Mouse (Mus musculus): ENCODE results near the gene Mast3.

- TF ChIP-seq CTCF (IDR thresholded peaks at IDR 0.05; ENCODE audit: borderline replicate concordance, extremely low read depth, insufficient read depth, insufficient read length) (no peak), POLR2A (IDR thresholded peaks at IDR 0.05; ENCODE audit: borderline replicate concordance, extremely low read depth, insufficient read depth, insufficient read length, poor library complexity, severe bottlenecking) (no peak)
These were observed 15.5 kb upstream of the Mast3 start for GRCm38 (mm10) chr8:70820101-70820935.
